Mouse (Mus musculus) left cerebral cortex, postnatal 10 days (tissue): ENCODE results near the gene Tmem35b. TPM values are rescaled to one million over a fixed set of nuclear protein-coding genes. Genes with fewer than 3 reads are reported as not detected.

ENCODE experiments used
- DNase-seq, 2 experiments: peaks; one replicate each; pipeline ENCODE4 v3.0.0; 2021 to 2022; ENCODE audit warnings: low spot score in 2 of 2, mixed read lengths in 1 of 2; ENCODE audit errors: extremely low spot score in 1 of 2
- intact Hi-C: fragments of 180-260 bp; cut with DNase I; formaldehyde crosslinking; loops from one replicate; pipeline ENCODE4 v1.15.1; 2025
- total RNA-seq, 2 experiments: library from RNA; stranded (reverse); gene quantifications; 2 replicates each; pipeline ENCODE4 v1.2.3; 2021

Gene Tmem35b
- total RNA-seq, 2 experiments from 2014 or later: 2.2 to 2.6 TPM

- no peak for DNase-seq
- intact Hi-C loops: no loop called here
These were observed 40.4 kb downstream of the Tmem35b start for GRCm38 (mm10) chr4:127163926-127164325.

- intact Hi-C loops: no loop called here
- DNase-seq: no peak
These were observed 43.6 kb downstream of the Tmem35b start for GRCm38 (mm10) chr4:127167096-127167495.

GRCm38 (mm10) chr4:127167731-127168130 is 44.2 kb downstream of the Tmem35b start:
- intact Hi-C loops: no loop called here

GRCm38 (mm10) chr4:127168211-127168913 is 44.9 kb downstream of the Tmem35b start:
- intact Hi-C loops: no loop called here
- DNase-seq: peak in 1 of 2 experiments; percentile 82

More at GRCm38 (mm10) chr4:127167731-127168130, 44.2 kb downstream of the Tmem35b start:
- no peak for DNase-seq

- DNase-seq: peak in 1 of 2 experiments; percentile 65
- intact Hi-C loops: no loop called here
These were observed 45.4 kb downstream of the Tmem35b start, which contains the start of gene Dlgap3 for GRCm38 (mm10) chr4:127168914-127169345. Gene Dlgap3 (plus strand): TSS chr4:127169204.

GRCm38 (mm10) chr4:127169346-127170221 is 46.1 kb downstream of the Tmem35b start:
- intact Hi-C loops: loop anchor here (5.0 kb wide), 2 partner anchors 68 to 92 kb away; partner anchors contain the start of gene Zmym6
- peak in 1 of 2 experiments; percentile 58 for DNase-seq

- peak in 1 of 2 experiments; percentile 71 for DNase-seq
- intact Hi-C loops: loop anchor here (5.0 kb wide), 2 partner anchors 66 to 94 kb away; partner anchors contain the start of gene Zmym6
These were observed 47.4 kb downstream of the Tmem35b start for GRCm38 (mm10) chr4:127170866-127171265.

GRCm38 (mm10) chr4:127171341-127171905 is 47.9 kb downstream of the Tmem35b start:
- intact Hi-C loops: loop anchor here (5.0 kb wide), 2 partner anchors 66 to 94 kb away; partner anchors contain the start of gene Zmym6
- DNase-seq: no peak

GRCm38 (mm10) chr4:127172119-127172518 is 48.6 kb downstream of the Tmem35b start:
- no peak for DNase-seq
- intact Hi-C loops: loop anchor here (5.0 kb wide), 2 partner anchors 65 to 95 kb away; partner anchors contain the start of gene Zmym6

GRCm38 (mm10) chr4:127172614-127173013 is 49.1 kb downstream of the Tmem35b start:
- intact Hi-C loops: loop anchor here (5.0 kb wide), 2 partner anchors 65 to 95 kb away; partner anchors contain the start of gene Zmym6

GRCm38 (mm10) chr4:127173461-127173860 is 50.0 kb downstream of the Tmem35b start:
- intact Hi-C loops: loop anchor here (5.0 kb wide), 2 partner anchors 64 to 96 kb away; partner anchors contain the start of gene Zmym6
- DNase-seq: peak in 1 of 2 experiments; percentile 69

More at GRCm38 (mm10) chr4:127172614-127173013, 49.1 kb downstream of the Tmem35b start:
- no peak for DNase-seq

GRCm38 (mm10) chr4:127174075-127174899 is 50.8 kb downstream of the Tmem35b start:
- intact Hi-C loops: loop anchor here (5.0 kb wide), 2 partner anchors 63 to 97 kb away; partner anchors contain the start of gene Zmym6
- DNase-seq: no peak

- intact Hi-C loops: loop anchor here (5.0 kb wide), 2 partner anchors 62 to 98 kb away; partner anchors contain the start of gene Zmym6
These were observed 51.4 kb downstream of the Tmem35b start for GRCm38 (mm10) chr4:127174900-127175278.

GRCm38 (mm10) chr4:127177961-127178360 is 54.5 kb downstream of the Tmem35b start:
- no peak for DNase-seq
- intact Hi-C loops: no loop called here

More at GRCm38 (mm10) chr4:127174900-127175278, 51.4 kb downstream of the Tmem35b start:
- no peak for DNase-seq

- DNase-seq: no peak
- intact Hi-C loops: no loop called here
These were observed 55.2 kb downstream of the Tmem35b start for GRCm38 (mm10) chr4:127178671-127179070.
